In the genomic region with DNA sequence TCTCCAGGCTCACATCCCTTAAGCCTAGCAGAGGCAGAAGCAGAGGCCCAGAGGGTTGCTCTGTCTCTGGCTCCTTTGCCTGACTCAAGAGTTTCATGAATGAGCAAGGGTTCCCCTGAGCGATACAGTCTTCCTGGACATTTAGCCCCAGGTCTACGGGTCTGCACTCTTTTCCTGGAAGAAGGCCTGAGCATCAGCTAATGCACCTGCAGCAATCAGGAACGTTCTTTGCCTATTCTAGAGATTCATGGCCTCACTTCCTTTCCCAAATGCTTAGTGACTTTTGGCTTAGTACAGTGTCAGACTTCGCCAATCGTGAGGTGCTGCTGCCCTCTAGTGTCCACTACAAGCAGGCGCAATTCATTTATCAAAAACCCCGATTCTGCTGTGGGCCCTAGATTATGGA, we compare ENCODE assay signal across 8 mouse cellular contexts.
DNase-seq lines count a peak whose midpoint lies in the region; ATAC-seq and TF ChIP-seq lines count a peak whose summit lies in the region.
"Had no signal": no experiment of that assay in that cellular context is flagged by ENCODE, and none has a peak within 500 bp of the region (broad histone marks: within the 10 kb centered on the region; RNA-seq: fewer than 3 reads in every experiment).

No protein-coding gene starts in this region.

- peaks cover 0 to 2% of the 10 kb centered on the region in 2 experiments for H3K36me3 ChIP-seq in CH12.LX (replicated peaks in 1 of 2; ENCODE audit: control insufficient read depth in 1 of 2, insufficient read depth in 1 of 2, low read length in 1 of 2)
- no peaks in the 10 kb centered on the region for H3K36me3 ChIP-seq in heart, embryonic 16.5 days (ENCODE audit: control insufficient read depth, insufficient read depth)

- H3K4me2 ChIP-seq in CH12.LX (ENCODE audit: insufficient read depth, low read depth, poor library complexity, severe bottlenecking): no peak overlapping the region
- no peak overlapping the region for H3K4me2 ChIP-seq in heart, embryonic 16.5 days (ENCODE audit: low read depth, low read length)
- H3K4me2 ChIP-seq: limb, embryonic 15.5 days had no signal

- no peaks in the 10 kb centered on the region for H3K79me2 ChIP-seq in CH12.LX (replicated peaks; ENCODE audit: control insufficient read depth, extremely low read depth, insufficient read depth, poor library complexity, severe bottlenecking)

- POLR2A ChIA-PET in Patski (lab: Charles Lee): no interaction called here

- TF ChIP-seq CTCF in CH12.LX (conservative IDR thresholded peaks at IDR 0.05 in 1 of 2, IDR thresholded peaks at IDR 0.05 in 1 of 2; ENCODE audit: low read depth in 2 of 2, low read length in 2 of 2) (peak; percentile 98 to 99), Patski (IDR thresholded peaks at IDR 0.05) (peak; percentile 91)

- H3K9ac ChIP-seq in CH12.LX (ENCODE audit: insufficient read depth, low read depth): no peak overlapping the region
- H3K9ac ChIP-seq in heart, embryonic 16.5 days (ENCODE audit: low read length): no peak overlapping the region
- H3K9ac ChIP-seq: limb, embryonic 15.5 days had no signal

- in situ Hi-C loops in CH12.LX (cut with MboI; ENCODE audit: low pct_ligation_motif_present, low pct_unique_long_range_greater_than_20kb, low sequenced_read_pairs): loop anchor here (10.0 kb wide), 1 partner anchor 543 kb away; no protein-coding TSS in a partner anchor
- in situ Hi-C loops in Patski (cut with MboI; ENCODE audit: low pct_unique_long_range_greater_than_20kb): loop anchor here (25.0 kb wide), 1 partner anchor 531 kb away; no protein-coding TSS in a partner anchor

- peaks cover 0 to 25% of the 10 kb centered on the region in 2 experiments; a peak in 2 of 4 replicates for H3K4me1 ChIP-seq in CH12.LX (ENCODE audit: control insufficient read depth in 1 of 2, insufficient read depth in 2 of 2)
- no peaks in the 10 kb centered on the region for H3K4me1 ChIP-seq in heart, embryonic 16.5 days (ENCODE audit: control insufficient read depth, insufficient read depth, low read length)
- H3K4me1 ChIP-seq: limb, embryonic 15.5 days had no signal

- no peak for TF ChIP-seq POLR2A in CH12.LX (IDR thresholded peaks at IDR 0.05; ENCODE audit: low read depth, low read length)

- DNase-seq in CH12.LX (ENCODE audit: extremely low read depth): peak; percentile 79
- no peak for DNase-seq in Patski (ENCODE audit: low read depth, low spot score)
- DNase-seq in cerebellum, postnatal 25 days: peak; percentile 63 to 66
- DNase-seq in kidney, postnatal 25 days: peak; percentile 60
- DNase-seq in lung, postnatal 10 days: peak; percentile 56
- peak; percentile 91 for DNase-seq in retina, embryonic 14.5 days (ENCODE audit: low spot score)

- 17% methylated on average over 7 of the region's 7 CpGs for WGBS in heart, embryonic 16.5 days

- dilution Hi-C loops in CH12.LX (cut with MboI; ENCODE audit: extremely low pct_ligation_motif_present, extremely low pct_unique_long_range_greater_than_20kb, low sequenced_read_pairs): no loop called here

- TF ChIP-seq RAD21 in CH12.LX (IDR thresholded peaks at IDR 0.05; ENCODE audit: low read depth, low read length): no peak; the same call in none of the 2 replicates

- no peak overlapping the region for H3K27ac ChIP-seq in CH12.LX (ENCODE audit: insufficient read depth, low read depth)
- no peak overlapping the region for H3K27ac ChIP-seq in heart, embryonic 16.5 days (ENCODE audit: low read length)
- H3K27ac ChIP-seq: limb, embryonic 15.5 days had no signal

- H3K27me3 ChIP-seq in CH12.LX (replicated peaks) (no peaks in the 10 kb centered on the region), Patski (no peaks in the 10 kb centered on the region)
- no peaks in the 10 kb centered on the region for H3K27me3 ChIP-seq in heart, embryonic 16.5 days (ENCODE audit: control insufficient read depth, insufficient read depth, low read length)
- H3K27me3 ChIP-seq: limb, embryonic 15.5 days had no signal

- CTCF ChIA-PET in Patski (lab: Charles Lee): interaction anchor here (1.0 to 1.7 kb wide), 4 partner anchors 96 to 222 kb away, joined by 3 to 6 read pairs (median 4); partner anchors contain the start of gene Snx29

- no peak for TF ChIP-seq EP300 in CH12.LX (IDR thresholded peaks at IDR 0.05; ENCODE audit: low read length)

- no peak overlapping the region for H3K4me3 ChIP-seq in CH12.LX (replicated peaks in 1 of 3; ENCODE audit: low read depth in 2 of 3, low read length in 2 of 3, poor library complexity in 1 of 3)
- H3K4me3 ChIP-seq in heart, embryonic 16.5 days (ENCODE audit: low read length): no peak overlapping the region
- H3K4me3 ChIP-seq: limb, embryonic 15.5 days had no signal

- ATAC-seq in Patski: peak; percentile 44
- peak; percentile 60; the same call in 1 of the 2 replicates for ATAC-seq in heart, embryonic 16.5 days (replicated peaks; ENCODE audit: extremely low read depth, insufficient read depth, low FRiP score)

- H3K9me3 ChIP-seq in CH12.LX (replicated peaks; ENCODE audit: low read length): peaks cover 10% of the 10 kb centered on the region
- H3K9me3 ChIP-seq in heart, embryonic 16.5 days (replicated peaks; ENCODE audit: control insufficient read depth, low read length): no peaks in the 10 kb centered on the region
- H3K9me3 ChIP-seq: limb, embryonic 15.5 days had no signal

TF ChIP-seq in CH12.LX, 34 proteins besides CTCF, POLR2A, EP300 and RAD21:
- TF ChIP-seq TCF12 (IDR thresholded peaks at IDR 0.05; ENCODE audit: low read depth, low read length): peak; percentile 17; the same call in 1 of the 2 replicates
- TF ChIP-seq SMC3 (IDR thresholded peaks at IDR 0.05; ENCODE audit: low read depth, low read length): peak; percentile 98
- TF ChIP-seq USF2 (conservative IDR thresholded peaks at IDR 0.05; ENCODE audit: low read depth, low read length): no peak
- no peak for TF ChIP-seq UBTF (IDR thresholded peaks at IDR 0.05; ENCODE audit: low read depth, low read length)
- TF ChIP-seq ETS1 (conservative IDR thresholded peaks at IDR 0.05; ENCODE audit: low read depth, low read length): no peak
- no peak for TF ChIP-seq RCOR1 (conservative IDR thresholded peaks at IDR 0.05; ENCODE audit: low read depth, low read length)
- peak; percentile 61 for TF ChIP-seq MYC (IDR thresholded peaks at IDR 0.05; ENCODE audit: low read depth, low read length)
- no peak for TF ChIP-seq E2F4 (IDR thresholded peaks at IDR 0.05; ENCODE audit: insufficient replicate concordance, low read depth, low read length)
- TF ChIP-seq KAT2A (IDR thresholded peaks at IDR 0.05; ENCODE audit: insufficient replicate concordance, low read length): no peak
- no peak for TF ChIP-seq PAX5 (IDR thresholded peaks at IDR 0.05; ENCODE audit: low read length)
- peak; percentile 94 for TF ChIP-seq ZC3H11A (IDR thresholded peaks at IDR 0.05; ENCODE audit: low read depth, low read length)
- TF ChIP-seq IRF4 (IDR thresholded peaks at IDR 0.05; ENCODE audit: low read depth, low read length): peak; percentile 51; the same call in 1 of the 2 replicates
- TF ChIP-seq ELF1 (IDR thresholded peaks at IDR 0.05; ENCODE audit: low read depth, low read length): peak; percentile 50
- TF ChIP-seq SIN3A (IDR thresholded peaks at IDR 0.05; ENCODE audit: low read length): 0 out of 2 replicates have a peak, but pooled peaks have one; percentile 50
- TF ChIP-seq NRF1 (IDR thresholded peaks at IDR 0.05; ENCODE audit: low read depth, low read length): peak; percentile 46; the same call in 1 of the 2 replicates
- TF ChIP-seq JUND (conservative IDR thresholded peaks at IDR 0.05; ENCODE audit: low read depth, low read length): 0 out of 2 replicates have a peak, but pooled peaks have one; percentile 39
- no peak for TF ChIP-seq POLR2AphosphoS2 (IDR thresholded peaks at IDR 0.05; ENCODE audit: low read depth, low read length)
- 0 out of 2 replicates have a peak, but pooled peaks have one; percentile 56 for TF ChIP-seq MAZ (IDR thresholded peaks at IDR 0.05; ENCODE audit: low read depth, low read length)
- TF ChIP-seq HCFC1 (IDR thresholded peaks at IDR 0.05; ENCODE audit: low read depth, low read length): peak; percentile 15; the same call in 1 of the 2 replicates
- no peak for TF ChIP-seq CHD2 (IDR thresholded peaks at IDR 0.05; ENCODE audit: low read length)
- peak; percentile 44; the same call in 1 of the 2 replicates for TF ChIP-seq ZNF384 (IDR thresholded peaks at IDR 0.05; ENCODE audit: low read depth, low read length)
